24 mouse cellular contexts compared by ENCODE assay signal in the genomic region with DNA sequence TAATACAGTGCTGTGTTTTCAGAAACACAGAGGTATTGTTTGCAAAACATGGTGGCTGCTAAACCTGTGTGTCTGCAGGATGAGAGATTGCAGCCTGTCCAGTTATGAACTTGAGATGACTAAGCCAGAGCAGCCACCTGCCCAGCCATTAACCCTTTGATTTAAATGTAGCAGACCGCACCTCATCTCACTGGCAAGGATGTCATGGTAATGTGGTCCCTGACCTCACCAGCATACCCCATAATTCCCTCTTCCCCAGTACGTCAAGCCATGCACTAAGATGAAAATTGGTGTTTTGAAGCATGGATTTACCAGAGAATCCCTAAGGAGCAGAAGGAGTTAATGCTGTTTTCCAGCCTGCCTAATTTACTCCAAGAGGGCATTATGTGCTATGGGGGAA.
DNase-seq lines count a peak whose midpoint lies in the region; ATAC-seq and TF ChIP-seq lines count a peak whose summit lies in the region.
"Had no signal": no experiment of that assay in that cellular context is flagged by ENCODE, and none has a peak within 500 bp of the region (broad histone marks: within the 10 kb centered on the region; RNA-seq: fewer than 3 reads in every experiment).

No protein-coding gene starts in this region.

- H3K9me3 ChIP-seq in embryonic facial prominence, embryonic 14.5 days (ENCODE audit: control insufficient read depth, low read length): no peaks in the 10 kb centered on the region
- H3K9me3 ChIP-seq in embryonic facial prominence, embryonic 10.5 days: no peaks in the 10 kb centered on the region
- no peaks in the 10 kb centered on the region for H3K9me3 ChIP-seq in hindbrain, embryonic 14.5 days (ENCODE audit: control insufficient read depth, low read length)
- H3K9me3 ChIP-seq in hindbrain, postnatal 0 days (ENCODE audit: low read length): no peaks in the 10 kb centered on the region
- no peaks in the 10 kb centered on the region for H3K9me3 ChIP-seq in midbrain, embryonic 15.5 days
- H3K9me3 ChIP-seq: embryonic facial prominence, embryonic 15.5 days; heart, embryonic 15.5 days; hindbrain, embryonic 15.5 days; limb, embryonic 10.5 days; stomach, embryonic 15.5 days had no signal

- no peak overlapping the region for H3K4me2 ChIP-seq in embryonic facial prominence, embryonic 14.5 days (ENCODE audit: low read depth, low read length)
- H3K4me2 ChIP-seq in hindbrain, embryonic 14.5 days (replicated peaks): no peak overlapping the region
- H3K4me2 ChIP-seq in hindbrain, postnatal 0 days (ENCODE audit: low read depth, low read length): no peak overlapping the region
- H3K4me2 ChIP-seq in midbrain, embryonic 15.5 days: no peak overlapping the region
- H3K4me2 ChIP-seq: embryonic facial prominence, embryonic 15.5 days; heart, embryonic 15.5 days; hindbrain, embryonic 15.5 days; stomach, embryonic 15.5 days had no signal

- H3K9ac ChIP-seq in embryonic facial prominence, embryonic 14.5 days (ENCODE audit: low read depth, low read length): no peak overlapping the region
- H3K9ac ChIP-seq in hindbrain, embryonic 14.5 days: no peak overlapping the region
- H3K9ac ChIP-seq in hindbrain, postnatal 0 days (replicated peaks; ENCODE audit: low read length): no peak overlapping the region
- no peak overlapping the region for H3K9ac ChIP-seq in midbrain, embryonic 15.5 days
- H3K9ac ChIP-seq: embryonic facial prominence, embryonic 15.5 days; heart, embryonic 15.5 days; hindbrain, embryonic 15.5 days; liver, postnatal 0 days; stomach, embryonic 15.5 days had no signal

- peak; percentile 10; the same call in 1 of the 2 replicates for ATAC-seq in embryonic facial prominence, embryonic 14.5 days (ENCODE audit: low read depth)
- no peak for ATAC-seq in hindbrain, embryonic 14.5 days (ENCODE audit: low FRiP score)
- ATAC-seq in hindbrain, postnatal 0 days: no peak
- 0 out of 2 replicates have a peak, but pooled peaks have one; percentile 13 for ATAC-seq in midbrain, embryonic 15.5 days (replicated peaks)
- no peak for ATAC-seq in CD4-positive, CD25-positive, alpha-beta regulatory T cell, adult 4 months
- ATAC-seq: intestine, embryonic 16.5 days; liver, postnatal 0 days; lung, postnatal 0 days had no signal

- H3K4me3 ChIP-seq in embryonic facial prominence, embryonic 14.5 days (ENCODE audit: low read depth, low read length): no peak overlapping the region
- no peak overlapping the region for H3K4me3 ChIP-seq in embryonic facial prominence, embryonic 10.5 days
- H3K4me3 ChIP-seq in hindbrain, embryonic 14.5 days (replicated peaks; ENCODE audit: low read length): no peak overlapping the region
- H3K4me3 ChIP-seq in hindbrain, postnatal 0 days (ENCODE audit: low read length): no peak overlapping the region
- H3K4me3 ChIP-seq in midbrain, embryonic 15.5 days: no peak overlapping the region
- H3K4me3 ChIP-seq: embryonic facial prominence, embryonic 15.5 days; heart, embryonic 15.5 days; hindbrain, embryonic 15.5 days; limb, embryonic 10.5 days; stomach, embryonic 15.5 days had no signal

- DNase-seq in embryonic facial prominence, embryonic 14.5 days (ENCODE audit: low spot score): no peak
- no peak for DNase-seq in embryonic facial prominence, embryonic 10.5 days (ENCODE audit: low spot score)
- no peak for DNase-seq in hindbrain, embryonic 14.5 days (ENCODE audit: low spot score)
- DNase-seq in hindbrain, postnatal 0 days (ENCODE audit: low spot score): no peak
- DNase-seq in heart, postnatal 25 days (ENCODE audit: low spot score): no peak
- DNase-seq: adrenal gland, postnatal 10 days; cerebellum, adult 2 months; cerebellum, postnatal 25 days; embryo, embryonic 11 days; kidney, adult 9 months; kidney, postnatal 14 days; liver; liver, postnatal 0 days; thymus, postnatal 36 days had no signal

- no peak overlapping the region for H3K27ac ChIP-seq in embryonic facial prominence, embryonic 14.5 days (replicated peaks; ENCODE audit: low read depth, low read length)
- no peak overlapping the region for H3K27ac ChIP-seq in embryonic facial prominence, embryonic 10.5 days (replicated peaks)
- H3K27ac ChIP-seq in hindbrain, embryonic 14.5 days: peak overlapping the region; percentile 40
- no peak overlapping the region for H3K27ac ChIP-seq in hindbrain, postnatal 0 days
- peak overlapping the region; percentile 59 for H3K27ac ChIP-seq in midbrain, embryonic 15.5 days
- H3K27ac ChIP-seq: embryonic facial prominence, embryonic 15.5 days; heart, embryonic 15.5 days; limb, embryonic 10.5 days; macrophage; stomach, embryonic 15.5 days had no signal

- no peaks in the 10 kb centered on the region for H3K27me3 ChIP-seq in embryonic facial prominence, embryonic 14.5 days (replicated peaks; ENCODE audit: control insufficient read depth, insufficient read depth, low read length)
- H3K27me3 ChIP-seq in embryonic facial prominence, embryonic 10.5 days (replicated peaks; ENCODE audit: low read depth, poor library complexity, severe bottlenecking): no peaks in the 10 kb centered on the region
- H3K27me3 ChIP-seq in hindbrain, embryonic 14.5 days (ENCODE audit: control insufficient read depth, insufficient read depth, low read length): no peaks in the 10 kb centered on the region
- H3K27me3 ChIP-seq in hindbrain, postnatal 0 days (ENCODE audit: insufficient read depth, low read length): no peaks in the 10 kb centered on the region
- no peaks in the 10 kb centered on the region for H3K27me3 ChIP-seq in midbrain, embryonic 15.5 days (replicated peaks)
- H3K27me3 ChIP-seq: embryonic facial prominence, embryonic 15.5 days; heart, embryonic 15.5 days; hindbrain, embryonic 15.5 days; stomach, embryonic 15.5 days had no signal

- intact Hi-C loops in heart, postnatal 25 days (cut with DNase I): no loop called here

- H3K36me3 ChIP-seq in embryonic facial prominence, embryonic 14.5 days (ENCODE audit: control insufficient read depth, insufficient read depth, low read length): no peaks in the 10 kb centered on the region
- no peaks in the 10 kb centered on the region for H3K36me3 ChIP-seq in embryonic facial prominence, embryonic 10.5 days (replicated peaks)
- no peaks in the 10 kb centered on the region for H3K36me3 ChIP-seq in hindbrain, embryonic 14.5 days (replicated peaks; ENCODE audit: control insufficient read depth, insufficient read depth)
- H3K36me3 ChIP-seq in hindbrain, postnatal 0 days (ENCODE audit: insufficient read depth, low read length): no peaks in the 10 kb centered on the region
- no peaks in the 10 kb centered on the region for H3K36me3 ChIP-seq in midbrain, embryonic 15.5 days (replicated peaks)
- H3K36me3 ChIP-seq: embryonic facial prominence, embryonic 15.5 days; heart, embryonic 15.5 days; hindbrain, embryonic 15.5 days; limb, embryonic 10.5 days; stomach, embryonic 15.5 days had no signal

- no peaks in the 10 kb centered on the region for H3K4me1 ChIP-seq in embryonic facial prominence, embryonic 14.5 days (ENCODE audit: control insufficient read depth, insufficient read depth, low read length)
- 0 out of 2 replicates have a peak, but pooled peaks cover 3% of the 10 kb centered on the region for H3K4me1 ChIP-seq in embryonic facial prominence, embryonic 10.5 days
- peaks cover 6% of the 10 kb centered on the region for H3K4me1 ChIP-seq in hindbrain, embryonic 14.5 days (replicated peaks; ENCODE audit: control insufficient read depth, insufficient read depth, low read length)
- no peaks in the 10 kb centered on the region for H3K4me1 ChIP-seq in hindbrain, postnatal 0 days (ENCODE audit: insufficient read depth, low read length)
- peaks cover 24% of the 10 kb centered on the region for H3K4me1 ChIP-seq in midbrain, embryonic 15.5 days
- H3K4me1 ChIP-seq: embryonic facial prominence, embryonic 15.5 days; heart, embryonic 15.5 days; limb, embryonic 10.5 days; stomach, embryonic 15.5 days had no signal

- 65% methylated on average over 2 of the region's 2 CpGs for WGBS in embryonic facial prominence, embryonic 14.5 days
- 76% methylated on average over 2 of the region's 2 CpGs for WGBS in embryonic facial prominence, embryonic 10.5 days
- 52% methylated on average over 2 of the region's 2 CpGs for WGBS in hindbrain, embryonic 14.5 days
- 56% methylated on average over 2 of the region's 2 CpGs for WGBS in hindbrain, postnatal 0 days
- WGBS in midbrain, embryonic 15.5 days: 46% methylated on average over 2 of the region's 2 CpGs

- TF ChIP-seq CTCF in hindbrain, postnatal 0 days (IDR thresholded peaks at IDR 0.05; ENCODE audit: low read depth): no peak

Comparison
In these comparisons a context has a peak if more than half of its experiments do, and no peak if none do; other contexts are left out.
1. H3K27ac ChIP-seq: peak in hindbrain, embryonic 14.5 days (single experiment) and midbrain, embryonic 15.5 days (single experiment); none in embryonic facial prominence, embryonic 14.5 days (single experiment), embryonic facial prominence, embryonic 10.5 days (single experiment) and hindbrain, postnatal 0 days (single experiment).
2. ATAC-seq: peak in embryonic facial prominence, embryonic 14.5 days (single experiment) and midbrain, embryonic 15.5 days (single experiment); none in hindbrain, embryonic 14.5 days (single experiment), hindbrain, postnatal 0 days (single experiment) and CD4-positive, CD25-positive, alpha-beta regulatory T cell, adult 4 months (single experiment).